11 mouse cellular contexts compared by ENCODE assay signal in the genomic region with DNA sequence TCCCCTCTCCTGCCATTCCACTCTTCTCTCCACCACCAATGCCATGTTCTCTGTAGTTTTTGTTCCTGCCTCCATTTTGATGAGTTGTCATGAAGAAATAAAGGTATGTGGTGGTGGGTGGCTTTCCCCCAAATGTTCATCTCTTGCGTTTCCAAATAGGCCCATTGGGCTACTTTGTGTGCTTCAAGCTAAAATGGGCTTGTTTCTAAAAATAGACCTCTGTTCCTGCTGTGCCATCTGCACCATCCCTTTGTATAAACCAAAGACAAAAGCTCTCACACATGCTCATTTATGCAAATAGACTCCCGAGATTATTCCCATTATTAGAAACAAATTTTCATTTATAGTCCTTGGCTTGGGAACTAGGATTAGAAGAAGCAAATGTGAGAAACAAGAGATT.
"Had no signal": no experiment of that assay in that cellular context is flagged by ENCODE, and none has a peak within 500 bp of the region (broad histone marks: within the 10 kb centered on the region; RNA-seq: fewer than 3 reads in every experiment).

No protein-coding gene starts in this region.

- ATAC-seq: intestine, postnatal 0 days had no signal

- DNase-seq: kidney, adult 2 months; kidney, postnatal 14 days; kidney, postnatal 4 days; liver, embryonic 13.5 days; lung, adult 2 months; lung, postnatal 14 days; lung, postnatal 4 days; midbrain, embryonic 14.5 days; thymus, adult 2 months; thymus, postnatal 14 days had no signal
